Mouse (Mus musculus): ENCODE results near the gene Gigyf1.

The Gigyf1 gene

DNA sequence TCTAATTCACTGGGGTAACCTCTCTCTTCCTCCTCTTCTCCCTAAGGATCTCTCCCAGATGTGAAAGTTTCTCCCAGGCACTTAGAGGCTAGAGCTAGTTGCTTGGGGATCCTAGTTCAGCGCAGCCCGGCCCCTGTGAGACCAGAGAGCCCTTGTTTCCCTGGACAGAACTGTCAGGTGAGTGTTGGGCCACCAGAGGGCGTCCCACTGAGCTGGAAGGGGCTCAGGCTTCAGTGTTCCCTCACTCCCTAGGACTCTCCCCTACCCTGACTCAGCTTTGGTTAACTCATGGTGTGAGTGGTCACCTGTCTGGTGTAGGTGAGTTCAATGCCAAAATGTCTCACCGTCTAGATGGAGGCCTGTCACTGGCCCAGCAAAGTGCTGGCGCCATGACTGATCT lies at the start of gene Gigyf1:
TSS of gene Gigyf1 (plus strand) at position 113 of the 400 bp plus-strand sequence.
- in situ Hi-C loops (cut with MboI, MseI) = loop anchor here (10.0 kb wide), 1 partner anchor 1824 kb away; no protein-coding TSS in a partner anchor

DNA sequence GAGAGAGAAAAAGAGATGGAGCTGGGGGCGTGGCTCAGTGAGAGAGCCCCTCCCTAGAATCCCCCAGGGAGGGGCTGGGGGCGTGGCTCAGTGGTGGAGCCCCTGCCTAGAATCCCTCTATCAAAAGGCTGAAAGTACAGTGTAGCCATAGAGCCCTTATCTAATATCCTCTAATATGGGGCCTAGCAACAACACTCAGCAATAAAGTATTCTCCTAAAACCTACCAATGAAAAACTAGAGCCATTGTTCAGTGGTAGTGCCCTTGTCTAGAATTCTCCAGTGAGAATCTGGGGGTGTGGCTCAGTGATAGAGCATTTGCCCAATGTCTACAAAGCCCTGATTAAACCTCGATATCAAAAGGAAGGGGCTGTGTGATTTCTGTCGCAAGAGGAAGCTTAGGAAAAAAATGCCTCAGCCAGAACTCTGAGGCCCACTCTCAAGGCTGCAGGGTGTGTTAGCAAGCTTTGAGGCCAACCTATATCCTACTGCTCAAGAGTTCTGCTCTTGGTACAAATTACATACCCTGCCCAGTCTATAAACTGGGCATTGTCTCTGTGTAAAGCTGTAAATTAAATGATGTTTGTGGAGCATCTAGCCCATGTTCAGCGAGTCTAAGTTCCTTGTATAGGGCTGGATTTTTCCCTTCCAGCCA lies 46.0 kb upstream of the Gigyf1 start:
- in situ Hi-C loops (cut with MboI, MseI) = loop anchor here (5.0 kb wide), 1 partner anchor 205 kb away; no protein-coding TSS in a partner anchor

DNA sequence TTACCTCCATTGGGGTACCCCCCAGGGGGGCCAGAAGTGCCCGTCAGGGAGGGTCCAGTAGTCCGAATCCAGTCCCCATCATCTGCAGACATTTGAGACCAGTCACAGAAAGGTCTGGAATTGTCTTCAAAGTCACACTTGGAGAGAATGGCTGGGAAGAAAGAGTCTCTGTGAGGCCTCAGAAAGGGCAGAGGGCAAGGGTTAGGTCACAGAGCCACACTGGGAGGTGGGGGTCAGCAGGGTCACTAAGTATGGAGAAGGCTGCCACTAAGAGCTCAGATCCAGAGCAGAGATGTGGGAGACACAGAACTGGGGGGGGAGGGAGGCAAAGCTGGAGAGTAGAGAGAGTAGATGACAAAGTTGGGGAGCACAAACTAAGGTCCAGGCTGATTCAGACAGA lies 44.0 kb upstream of the Gigyf1 start:
- in situ Hi-C loops (cut with MboI, MseI) = loop anchor here (5.0 kb wide), 1 partner anchor 207 kb away; no protein-coding TSS in a partner anchor

DNA sequence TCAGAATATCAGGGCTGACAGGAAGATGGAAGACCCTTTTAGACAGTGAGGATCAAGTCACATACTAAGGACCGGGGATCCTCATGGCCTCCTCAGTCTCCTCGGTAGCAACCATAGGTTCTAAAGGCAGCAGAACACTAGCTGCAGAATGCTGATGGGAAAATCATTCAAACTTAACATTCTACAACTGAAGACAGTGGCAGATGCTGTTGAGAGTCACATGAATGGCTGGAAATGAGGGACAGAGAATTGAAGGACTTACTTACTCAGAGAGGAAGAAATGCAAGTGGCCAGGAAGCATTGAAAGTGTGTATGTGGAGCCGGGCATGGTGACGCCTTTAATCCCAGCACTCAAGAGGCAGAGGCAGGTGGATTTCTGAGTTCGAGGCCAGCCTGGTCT lies 41.4 kb upstream of the Gigyf1 start, which contains the start of gene Zan:
TSS of gene Zan (minus strand) at position 101 of the 400 bp plus-strand sequence.
- in situ Hi-C loops (cut with MboI, MseI) = no loop called here

DNA sequence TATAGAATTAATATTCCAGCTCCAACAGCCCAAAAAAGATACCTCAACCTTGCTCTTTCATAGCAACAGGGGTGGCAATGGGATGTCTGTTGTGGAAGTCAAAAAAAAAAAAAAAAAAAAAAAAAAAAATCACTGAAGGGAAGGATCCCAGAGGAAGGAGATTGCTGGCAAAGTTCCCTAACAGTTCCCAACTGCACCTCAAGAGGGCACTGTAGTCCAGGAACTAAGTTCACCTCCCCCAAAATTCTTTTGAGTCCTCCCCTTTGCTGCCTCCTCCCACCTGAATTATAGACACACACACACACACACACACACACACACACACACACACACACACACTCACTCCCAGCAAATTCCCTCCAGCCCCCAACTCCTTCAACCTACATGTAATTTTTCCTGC lies 37.2 kb upstream of the Gigyf1 start:
- in situ Hi-C loops (cut with MboI, MseI) = no loop called here

DNA sequence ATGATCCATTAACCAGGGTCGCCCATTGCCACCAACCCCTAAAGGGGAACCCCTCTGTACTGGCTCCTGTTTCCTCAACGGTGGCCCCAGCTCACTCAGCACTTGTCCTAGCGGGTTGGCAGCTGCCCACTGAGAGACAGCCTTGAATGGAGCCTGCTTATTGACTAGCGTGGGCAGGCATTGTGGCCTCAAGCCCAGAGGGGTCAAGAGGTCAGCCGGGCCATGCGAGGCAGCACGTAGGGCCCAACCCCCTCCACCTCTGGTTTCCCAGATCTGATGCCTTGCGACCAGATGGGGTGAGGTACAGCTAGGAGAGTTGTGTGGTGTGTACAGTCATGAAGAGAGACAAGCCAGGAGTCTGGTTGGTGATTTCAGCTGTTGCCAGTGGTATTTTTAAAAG lies 36.5 kb upstream of the Gigyf1 start:
- in situ Hi-C loops (cut with MboI, MseI) = no loop called here

DNA sequence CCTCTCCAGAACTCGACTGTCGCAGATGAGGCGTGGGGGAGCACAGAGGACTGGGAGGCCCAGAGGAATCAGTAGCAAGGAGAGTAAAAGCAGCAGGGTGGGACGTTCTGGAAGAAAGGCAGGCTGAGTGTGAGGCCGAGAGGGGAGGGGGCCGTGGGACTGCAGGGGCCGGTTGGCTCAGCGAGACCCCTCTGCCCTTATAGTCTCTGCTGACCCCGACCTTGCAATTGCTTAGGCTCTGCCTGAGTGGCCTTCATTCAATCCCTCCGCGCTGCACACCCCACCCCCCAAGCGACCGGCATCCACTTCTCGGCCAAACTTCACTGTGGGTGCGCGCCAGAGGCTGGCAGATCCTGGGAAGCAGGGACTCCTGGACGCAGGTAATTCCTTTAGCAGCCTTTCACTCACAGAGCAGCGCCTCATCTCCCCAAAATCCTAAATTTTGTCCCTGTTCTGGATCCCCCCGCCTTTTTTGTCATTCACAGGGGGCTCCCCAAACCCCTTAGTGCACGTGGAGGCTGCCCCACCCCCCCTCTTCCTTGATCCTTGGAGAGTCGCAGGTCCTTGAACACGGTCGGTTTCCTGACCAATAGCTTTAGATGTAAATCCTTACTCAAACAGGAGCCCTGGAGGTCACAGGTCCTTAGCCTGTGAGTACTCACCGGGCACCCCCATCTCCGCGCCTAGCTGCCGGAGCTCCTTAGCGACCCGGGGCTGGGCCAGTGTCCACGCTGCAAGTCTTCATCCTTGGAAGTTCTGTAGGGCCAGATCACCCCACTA lies 33.1 kb upstream of the Gigyf1 start:
- in situ Hi-C loops (cut with MboI, MseI) = no loop called here

DNA sequence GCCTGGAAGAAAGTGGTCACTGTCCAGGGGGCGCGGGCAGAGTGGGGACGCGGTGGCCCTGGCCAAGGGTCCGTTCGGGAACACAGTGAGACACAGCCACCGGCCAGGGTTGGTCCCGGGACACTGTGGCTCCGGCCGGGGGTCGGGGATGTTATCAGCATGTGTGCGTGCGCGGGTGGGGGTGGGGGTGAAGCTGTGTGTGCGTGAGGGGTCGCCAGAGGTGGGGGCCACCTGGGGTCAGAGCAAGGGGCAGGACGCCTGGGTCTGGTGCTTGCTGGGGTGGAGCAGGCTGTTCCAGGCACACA lies 32.5 kb upstream of the Gigyf1 start:
- in situ Hi-C loops (cut with MboI, MseI) = no loop called here

DNA sequence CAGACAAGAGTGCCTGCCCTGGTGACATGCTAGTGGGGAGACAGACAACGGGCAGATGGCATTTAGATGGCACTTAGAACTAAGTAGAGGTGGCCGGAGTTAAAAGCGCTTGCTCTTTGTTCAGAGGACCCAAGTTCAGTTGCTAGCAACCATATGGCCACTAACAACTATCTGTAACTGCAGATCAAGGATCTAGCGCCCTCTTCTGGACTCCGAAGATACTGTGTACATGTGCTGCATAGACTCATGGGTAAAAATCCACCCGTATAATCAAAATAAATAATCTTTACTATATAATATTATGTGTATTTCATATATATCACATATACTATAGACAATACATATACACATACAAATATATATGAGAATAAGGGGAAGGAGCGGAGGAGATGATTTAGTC lies 30.7 kb upstream of the Gigyf1 start:
- in situ Hi-C loops (cut with MboI, MseI) = no loop called here

DNA sequence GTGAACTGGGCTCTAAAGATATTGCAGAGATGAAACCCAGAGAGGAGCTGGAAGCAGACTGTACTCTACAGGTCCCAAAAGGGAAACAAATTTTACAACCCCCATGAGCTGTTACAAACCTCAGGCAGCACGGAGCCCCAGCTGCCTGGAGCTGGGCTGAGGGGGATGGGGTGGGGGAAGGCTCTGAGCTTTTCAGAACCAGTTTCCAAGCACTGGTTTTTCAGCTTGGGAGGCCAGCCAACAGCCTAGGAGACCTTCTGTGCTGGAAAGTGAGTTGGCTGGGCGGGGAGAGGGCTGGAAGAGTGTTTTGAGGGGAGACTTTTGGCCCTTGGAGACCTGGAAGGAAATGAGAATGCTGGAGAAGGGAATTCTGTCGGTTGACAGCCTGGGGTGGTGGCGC lies 26.8 kb upstream of the Gigyf1 start:
- in situ Hi-C loops (cut with MboI, MseI) = no loop called here

DNA sequence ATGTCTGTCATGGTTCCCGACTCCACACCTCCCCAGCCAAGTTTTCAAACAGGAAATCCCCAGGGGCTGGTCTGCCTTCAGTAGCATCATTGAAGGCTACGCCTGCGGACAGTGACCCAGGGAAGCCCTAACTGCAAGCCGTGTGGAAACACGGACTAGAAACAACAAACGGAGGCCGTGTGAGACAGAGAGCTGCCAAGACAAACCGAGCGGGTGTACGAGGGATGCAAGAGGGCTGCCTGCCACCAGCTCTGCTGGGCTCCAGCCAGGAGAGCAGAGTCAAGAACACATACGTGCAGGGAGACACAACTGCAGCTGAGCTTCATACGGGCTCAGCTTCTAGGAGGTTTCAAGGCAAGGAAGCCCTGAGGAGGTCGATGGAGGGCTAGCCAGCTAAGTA lies 24.5 kb upstream of the Gigyf1 start:
- in situ Hi-C loops (cut with MboI, MseI) = no loop called here

DNA sequence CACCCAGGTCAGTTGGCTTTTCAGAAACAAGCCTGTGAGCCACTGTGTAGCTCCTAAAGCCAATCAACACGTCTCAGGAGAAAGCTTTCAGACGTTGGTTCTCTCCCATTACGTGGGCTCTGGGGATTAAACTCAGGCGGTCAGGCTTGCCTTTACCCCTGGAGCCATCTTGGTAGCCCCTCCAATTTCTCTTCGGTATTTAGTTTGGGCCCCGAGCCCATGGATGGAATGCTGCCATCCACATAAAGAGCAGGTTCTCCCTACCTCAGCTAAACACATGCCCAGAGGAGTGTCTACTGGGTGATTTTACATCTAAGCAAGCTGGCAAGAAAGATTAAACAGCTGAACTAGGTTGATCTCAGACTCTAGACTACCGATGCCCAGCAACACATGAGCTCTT lies 18.2 kb upstream of the Gigyf1 start:
- in situ Hi-C loops (cut with MboI, MseI) = no loop called here

DNA sequence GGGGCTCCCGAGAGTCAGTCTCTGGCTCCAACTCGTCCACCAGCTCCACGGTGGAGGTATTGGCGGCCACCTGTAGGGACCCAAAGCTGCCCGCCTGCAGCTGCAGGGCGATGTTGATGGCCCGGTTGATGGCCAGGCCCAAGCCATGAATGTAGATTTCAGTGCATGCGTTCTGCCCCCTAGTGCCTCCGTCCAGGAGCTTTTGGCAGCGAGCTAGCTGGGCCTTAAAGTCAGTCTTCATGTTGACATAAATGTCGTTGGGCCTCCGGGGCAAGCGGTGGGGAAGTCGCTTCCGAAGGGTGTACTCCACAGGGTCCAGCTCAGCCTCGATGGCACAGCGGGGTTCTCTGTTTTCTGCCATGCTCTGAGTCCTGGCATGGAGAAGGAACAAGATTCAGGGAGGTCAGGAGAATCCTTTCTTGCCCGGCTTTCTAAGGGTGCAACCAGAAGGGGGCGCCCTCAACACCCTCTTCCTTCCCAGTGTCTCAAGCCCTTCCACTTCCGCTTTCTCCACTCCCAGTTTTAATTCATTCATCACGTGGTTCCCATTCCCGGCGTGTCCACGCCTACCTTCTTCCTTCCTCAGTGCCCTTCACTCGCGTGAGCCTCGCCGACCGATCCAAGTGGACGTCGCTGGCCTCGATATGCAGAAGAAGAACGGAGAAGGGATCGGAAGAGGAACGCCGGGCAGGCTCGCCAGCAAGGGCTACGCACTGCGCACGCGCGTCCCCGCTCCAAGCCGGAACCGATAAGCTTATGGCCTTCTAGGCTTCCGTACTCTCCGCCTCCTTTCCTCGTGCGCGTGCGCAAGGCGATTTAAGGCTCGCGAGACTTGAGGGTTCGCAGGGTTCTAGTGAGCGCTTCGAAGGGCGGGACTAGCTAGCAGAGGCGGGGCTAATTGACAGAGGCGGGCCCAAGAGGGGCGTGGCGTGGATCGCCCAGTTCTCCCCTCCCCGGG lies 16.4 kb upstream of the Gigyf1 start, which contains the start of gene Pop7:
TSS of gene Pop7 (minus strand) at position 810 of the 958 bp plus-strand sequence.
- in situ Hi-C loops (cut with MboI, MseI) = no loop called here

DNA sequence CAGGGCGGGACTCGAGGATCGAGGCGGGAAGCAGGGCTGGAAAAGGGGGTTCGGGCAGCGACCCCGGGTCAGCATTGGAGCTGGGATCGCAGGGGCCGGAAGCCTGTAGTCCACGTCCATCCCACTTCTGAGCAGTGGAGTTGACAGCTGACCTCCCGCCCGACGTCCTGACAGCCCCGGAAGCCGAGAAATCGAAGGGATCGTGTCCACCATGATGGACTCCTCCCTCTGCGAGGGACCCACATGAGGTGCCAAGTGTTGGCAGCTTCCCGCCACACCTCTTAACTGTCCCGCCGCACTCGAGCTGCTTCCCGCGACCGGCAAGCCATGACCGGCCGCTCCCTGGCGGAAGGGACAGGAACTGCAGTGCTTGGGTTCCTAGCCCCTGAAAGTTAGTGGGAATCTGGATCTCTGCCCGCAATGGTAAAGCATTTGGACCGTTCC lies 15.7 kb upstream of the Gigyf1 start:
- in situ Hi-C loops (cut with MboI, MseI) = no loop called here

DNA sequence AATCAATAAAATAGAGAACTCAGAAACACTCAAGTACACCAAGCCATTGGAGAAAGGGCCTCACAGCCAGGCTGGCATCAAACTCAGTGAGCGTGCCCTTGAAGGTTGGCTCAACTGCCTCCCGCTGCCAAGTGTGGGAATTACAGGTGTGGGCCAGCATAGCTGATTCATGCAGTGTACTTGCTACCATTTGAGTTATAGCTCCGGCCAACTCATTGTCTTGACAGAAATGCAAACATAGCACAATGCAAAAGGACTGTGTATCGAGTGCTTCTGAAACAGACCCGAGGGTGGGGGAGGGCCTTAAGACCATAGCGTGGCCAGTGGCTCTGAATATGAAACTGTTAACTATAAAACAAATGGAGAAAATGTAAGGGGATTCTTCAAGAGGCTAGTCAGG lies 14.3 kb upstream of the Gigyf1 start:
- in situ Hi-C loops (cut with MboI, MseI) = no loop called here

DNA sequence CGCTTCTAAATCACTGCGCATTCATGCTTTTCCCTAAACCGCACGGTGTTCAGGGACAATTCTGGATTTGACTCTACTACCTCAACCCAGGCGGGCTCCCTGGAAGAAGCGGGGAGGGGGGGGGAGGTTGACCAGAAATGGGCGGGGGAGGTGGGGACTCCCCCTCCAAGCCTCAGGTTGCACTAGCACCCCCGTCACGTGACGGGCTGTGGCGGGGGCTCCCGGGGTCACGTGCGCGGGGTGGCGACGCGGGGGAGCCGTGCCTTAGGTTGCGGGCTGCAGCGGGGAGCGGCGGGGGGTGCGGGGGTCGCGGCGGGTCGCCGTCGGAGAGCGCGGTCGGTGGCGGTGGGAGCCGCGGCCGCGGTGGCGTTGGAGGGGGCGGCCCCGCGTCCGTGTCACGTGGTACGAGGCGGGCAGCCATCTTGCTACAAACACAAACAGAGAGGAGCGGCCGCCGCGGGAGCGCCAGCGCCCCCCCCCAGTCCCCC lies 8.3 kb upstream of the Gigyf1 start:
- in situ Hi-C loops (cut with MboI, MseI) = loop anchor here (10.0 kb wide), 1 partner anchor 1815 kb away; no protein-coding TSS in a partner anchor

DNA sequence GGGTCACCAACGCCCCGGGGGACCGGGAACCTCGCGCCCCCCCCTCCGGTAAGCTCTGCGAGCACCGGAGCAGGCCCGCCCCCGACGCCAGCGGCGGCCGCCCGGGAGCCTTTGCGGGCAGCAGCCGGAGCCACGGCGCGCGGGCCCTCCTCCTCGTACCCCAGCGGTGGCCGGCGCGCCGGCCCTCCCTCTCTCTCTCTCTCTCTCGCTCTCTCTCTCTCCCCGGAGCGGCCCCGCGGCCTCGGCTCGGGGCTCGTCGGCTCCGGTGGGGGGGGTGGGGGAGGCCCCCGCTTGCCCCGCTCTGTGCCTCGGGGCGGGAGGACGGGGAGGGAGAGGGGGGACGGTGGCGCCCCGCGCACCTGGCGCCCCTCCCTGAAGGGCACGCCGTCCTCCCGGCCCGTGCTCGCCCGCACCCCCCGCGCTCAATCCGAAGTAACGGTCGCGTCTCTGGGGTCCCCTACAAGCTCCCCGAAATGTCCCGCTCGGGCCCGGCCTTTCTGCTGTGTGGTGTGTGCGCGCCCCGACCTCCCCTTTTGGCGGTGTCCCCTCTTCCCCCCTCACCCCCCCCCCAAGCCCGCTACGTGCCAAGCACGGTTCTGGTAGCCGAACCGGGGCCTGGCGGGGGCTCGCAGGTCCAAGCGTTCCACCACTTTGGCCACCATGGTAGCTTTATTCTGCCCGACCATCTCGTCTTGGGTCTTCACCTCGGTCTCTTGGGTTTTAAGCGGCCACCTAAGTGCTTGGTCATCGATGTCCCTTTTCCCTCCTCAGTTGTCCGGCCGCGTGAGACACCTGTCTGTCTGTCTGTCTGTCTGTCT lies 7.6 kb upstream of the Gigyf1 start:
- in situ Hi-C loops (cut with MboI, MseI) = loop anchor here (10.0 kb wide), 1 partner anchor 1816 kb away; no protein-coding TSS in a partner anchor

DNA sequence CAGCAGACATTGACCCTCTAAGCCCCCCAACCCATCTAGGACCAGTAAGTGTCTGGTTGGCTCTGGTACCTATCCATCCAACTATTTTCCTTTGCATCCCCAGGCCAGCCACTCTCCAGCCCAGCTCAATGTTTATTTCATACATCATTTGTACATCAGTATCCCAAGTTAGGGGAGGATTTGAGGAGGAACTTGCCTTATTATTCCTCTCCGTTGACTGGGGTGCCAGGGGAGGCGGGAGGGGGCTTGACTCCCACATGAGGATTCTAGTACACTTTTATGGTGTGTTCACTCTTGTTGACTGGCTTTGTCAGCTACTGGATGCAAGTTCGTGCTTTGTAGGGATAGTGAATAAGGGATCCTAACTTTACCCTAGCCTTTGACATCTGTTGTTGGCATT lies 6.6 kb upstream of the Gigyf1 start:
- in situ Hi-C loops (cut with MboI, MseI) = loop anchor here (10.0 kb wide), 1 partner anchor 1817 kb away; no protein-coding TSS in a partner anchor

DNA sequence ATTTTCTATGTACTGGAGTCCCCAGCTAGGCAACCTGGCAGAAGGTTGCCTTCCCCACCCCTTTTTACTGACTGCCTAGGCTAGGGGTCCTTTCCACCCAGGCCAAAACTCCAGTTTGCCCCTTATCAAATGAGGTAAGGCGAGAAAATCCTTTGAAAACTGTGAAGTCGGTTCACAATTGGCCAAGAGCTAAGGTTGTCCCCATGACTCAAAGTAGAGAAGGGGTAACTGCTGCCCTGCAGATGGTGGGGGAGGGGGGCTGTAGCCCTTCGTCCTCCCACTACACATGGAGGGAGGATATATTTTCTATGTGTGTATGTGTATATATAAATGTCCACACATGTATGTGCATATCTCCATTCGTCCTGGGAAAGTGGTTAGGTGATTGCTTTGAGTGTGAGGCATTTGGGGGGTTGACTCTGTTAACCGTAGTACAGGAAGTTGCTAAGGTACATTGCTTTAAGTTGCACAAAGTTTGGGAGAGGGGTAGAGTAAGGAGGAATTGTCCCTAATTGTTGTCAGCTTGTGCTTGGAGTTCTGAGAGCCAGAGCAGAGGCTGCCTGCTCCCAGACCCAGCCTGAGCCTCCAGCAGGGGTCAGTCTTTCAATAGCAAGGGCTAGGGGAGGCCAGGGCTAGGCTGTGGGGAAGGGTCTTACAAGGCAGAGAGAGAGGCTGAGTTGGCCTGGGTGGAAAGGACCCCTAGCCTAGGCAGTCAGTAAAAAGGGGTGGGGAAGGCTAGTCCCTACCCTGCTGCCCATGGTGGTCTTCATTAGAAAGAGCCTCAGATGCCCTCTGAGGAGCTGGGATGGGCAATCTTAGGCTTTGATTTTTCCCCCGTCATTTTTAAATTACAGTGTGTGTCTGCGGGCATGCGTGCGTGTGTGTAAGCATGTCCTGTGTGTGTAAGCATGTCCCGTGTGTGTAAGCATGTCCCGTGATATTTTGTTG lies 5.2 kb upstream of the Gigyf1 start:
- in situ Hi-C loops (cut with MboI, MseI) = loop anchor here (10.0 kb wide), 1 partner anchor 1818 kb away; no protein-coding TSS in a partner anchor
